Mouse (Mus musculus) kidney, adult 9 months (tissue): ENCODE results near the gene Crygs.
A peak's percentile ranks its signal among the peaks of the same experiment; 100 is the strongest.

Source experiments
- DNase-seq: peaks from one replicate; pipeline ENCODE4 v3.0.0; 2022

The Crygs gene

DNA sequence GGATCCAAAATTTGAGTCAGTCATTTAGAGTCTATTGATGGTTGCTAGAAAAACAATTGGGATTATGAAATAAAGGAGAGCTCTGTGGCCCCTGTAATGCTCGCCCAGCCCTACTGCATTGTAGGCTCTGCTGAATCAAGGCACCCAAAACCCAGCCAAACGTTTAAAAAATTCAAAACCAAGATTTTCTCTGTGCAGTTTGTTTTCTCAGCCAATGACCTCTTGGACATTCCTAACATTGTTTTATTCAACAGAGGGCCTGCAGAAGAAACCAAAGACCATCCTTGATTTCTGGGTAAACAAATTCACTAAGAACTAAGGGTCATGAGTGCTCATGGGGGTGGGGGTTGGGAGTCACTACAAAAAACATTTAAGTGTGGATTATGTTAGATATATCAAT is at the start of gene Crygs:
Crygs (minus strand) TSS at position 101 of the 400 bp plus-strand sequence.
- no peak for DNase-seq

DNA sequence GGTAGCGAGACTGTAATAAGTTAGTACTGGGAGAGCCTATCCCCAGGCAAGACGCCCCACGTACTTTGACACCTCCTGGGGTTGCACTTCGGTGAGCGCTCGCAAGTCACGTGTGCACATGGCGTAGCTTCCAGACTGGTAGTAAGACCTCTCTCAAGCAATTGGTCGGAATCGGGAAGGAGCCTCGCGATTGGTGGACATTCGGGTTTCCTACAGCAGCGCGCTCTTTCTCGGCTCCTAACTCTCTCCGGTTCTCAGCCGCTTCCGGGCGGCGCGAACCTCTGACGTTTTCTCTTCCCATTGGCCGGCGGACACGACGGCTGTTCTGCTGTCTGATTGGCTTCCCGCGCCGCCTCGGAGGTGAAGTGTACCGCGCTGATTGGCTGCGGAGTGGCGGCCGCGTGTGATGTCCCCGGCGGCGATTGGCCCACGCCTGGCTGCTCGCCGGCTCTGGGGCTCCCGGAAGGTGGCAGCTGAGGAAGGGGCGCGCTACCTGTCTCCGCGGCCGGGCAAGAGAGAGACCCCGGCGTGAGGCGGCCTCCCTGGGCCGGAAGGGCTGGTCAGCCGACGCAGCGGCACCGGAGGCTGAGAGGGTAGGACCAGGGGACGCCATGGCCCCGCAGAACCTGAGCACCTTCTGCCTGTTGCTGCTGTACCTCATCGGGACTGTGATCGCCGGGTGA is 46.2 kb upstream of the Crygs start, which contains the start of the genes Tbccd1 and Dnajb11:
Tbccd1 (minus strand) TSS at position 239 of the 683 bp plus-strand sequence.
Dnajb11 (plus strand) TSS at position 415 of the 683 bp plus-strand sequence.
- DNase-seq: peak; percentile 99

DNA sequence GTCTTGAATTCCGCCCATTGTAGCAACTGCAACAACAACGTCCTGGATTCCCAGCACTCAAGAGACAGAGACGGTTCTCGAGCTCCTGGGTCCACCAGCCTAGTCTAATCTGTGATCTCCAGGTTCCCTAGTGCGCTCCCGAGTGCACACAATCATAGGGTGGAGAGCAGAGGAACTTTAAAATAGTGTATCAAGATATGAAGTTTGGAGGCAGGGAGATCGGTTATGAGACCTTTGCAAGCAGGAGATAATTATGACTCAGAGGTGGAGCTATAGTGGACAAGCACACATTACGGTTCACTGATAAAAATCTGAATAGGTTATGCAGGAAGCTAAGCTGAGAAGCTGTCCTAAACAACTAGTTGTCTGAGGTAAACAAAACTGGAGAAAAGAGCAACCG is 45.4 kb upstream of the Crygs start:
- DNase-seq: no peak

DNA sequence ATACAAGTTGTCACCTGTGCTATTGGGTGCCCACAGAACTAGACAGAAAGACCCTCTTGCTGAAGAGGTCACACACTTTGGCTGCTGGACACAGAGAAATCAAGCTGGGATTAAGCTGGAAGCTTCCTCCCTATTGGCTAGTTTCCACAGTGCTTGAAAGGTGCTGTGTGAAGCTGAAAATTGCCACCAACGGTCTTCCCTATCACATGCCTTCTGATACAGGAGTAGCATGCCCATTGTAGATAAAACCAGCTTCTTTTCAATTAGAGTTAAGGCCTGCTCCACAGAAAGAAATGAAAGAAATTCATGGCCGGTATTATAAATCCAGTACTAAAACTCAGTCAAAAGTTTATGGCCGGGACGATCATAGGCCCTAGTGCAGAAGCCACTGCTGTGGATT is 41.3 kb upstream of the Crygs start:
- DNase-seq: no peak

DNA sequence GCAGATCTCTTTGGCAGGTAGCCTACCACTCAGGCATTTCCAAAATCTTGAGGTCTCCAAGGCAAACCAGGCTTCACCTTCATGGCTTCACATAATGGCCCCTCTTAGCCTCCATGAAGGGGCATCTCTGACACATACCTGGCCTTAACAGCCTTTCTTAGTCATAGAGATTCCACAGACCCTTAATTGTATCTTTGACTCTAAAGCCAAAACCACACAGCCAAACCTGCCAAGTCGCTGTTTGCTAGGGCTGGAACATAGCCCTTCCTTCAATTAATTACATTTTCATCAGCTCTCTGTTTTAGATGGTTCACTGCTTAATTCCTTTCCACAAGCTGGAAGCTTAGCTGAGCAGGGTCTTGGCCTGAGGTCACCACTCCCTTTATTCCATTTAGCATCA is 37.0 kb upstream of the Crygs start:
- DNase-seq: no peak

DNA sequence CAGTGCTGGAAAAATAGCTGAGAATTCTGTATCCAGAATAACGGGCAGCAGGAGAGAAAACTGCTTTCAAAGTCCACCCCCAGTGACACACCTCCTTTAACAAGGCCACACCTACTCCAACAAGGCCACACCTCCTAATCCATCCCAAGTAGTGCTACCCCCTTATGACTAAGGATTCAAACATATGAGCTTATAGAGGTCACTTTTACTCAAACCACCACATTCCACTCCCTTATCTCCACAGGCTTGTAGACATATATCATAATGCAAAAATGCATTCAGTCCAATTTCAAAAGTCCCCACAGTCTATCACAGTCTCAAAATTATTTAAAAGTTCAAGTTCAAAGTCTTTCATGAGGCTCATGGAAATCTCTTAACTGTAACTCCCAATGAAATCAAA is 36.3 kb upstream of the Crygs start:
- no peak for DNase-seq

DNA sequence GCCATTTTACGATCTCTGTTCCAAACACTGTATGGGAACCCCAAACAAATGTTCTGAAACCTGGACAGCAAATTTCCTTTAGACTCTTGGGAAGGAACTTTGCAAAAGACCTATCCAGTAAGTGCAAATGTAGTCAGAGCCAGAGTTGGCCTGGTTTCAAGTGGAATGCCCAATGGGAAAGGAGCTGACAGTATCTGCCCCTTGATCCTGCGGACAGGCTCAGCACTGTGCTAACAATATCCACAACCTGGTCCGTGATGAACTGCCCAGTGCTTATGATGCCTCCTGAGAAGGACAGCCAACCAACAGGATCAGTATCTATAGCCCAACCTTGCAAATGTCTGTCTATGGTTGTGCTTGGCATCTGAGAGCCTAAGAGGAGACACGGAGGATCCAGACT is 34.1 kb upstream of the Crygs start:
- peak; percentile 64 for DNase-seq

DNA sequence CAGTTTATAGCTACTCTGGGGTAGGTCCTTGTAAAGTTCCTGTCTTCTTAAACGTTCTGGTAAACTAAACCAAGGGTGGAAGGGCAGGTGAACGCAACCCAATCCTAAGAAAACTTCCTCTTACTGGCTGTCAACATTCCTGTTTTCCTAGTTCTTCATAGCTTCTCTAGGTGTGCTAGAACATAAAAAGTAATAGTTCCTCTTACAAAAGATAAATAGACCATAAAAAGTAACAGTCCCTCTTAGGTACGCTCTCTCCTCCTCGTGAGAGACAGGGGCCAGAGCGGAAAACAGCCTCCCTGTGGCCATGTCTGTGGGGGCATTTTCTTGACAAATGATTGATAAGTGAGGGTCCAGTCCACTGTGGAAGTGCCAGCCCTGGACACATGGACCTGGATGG is 33.5 kb upstream of the Crygs start:
- no peak for DNase-seq

DNA sequence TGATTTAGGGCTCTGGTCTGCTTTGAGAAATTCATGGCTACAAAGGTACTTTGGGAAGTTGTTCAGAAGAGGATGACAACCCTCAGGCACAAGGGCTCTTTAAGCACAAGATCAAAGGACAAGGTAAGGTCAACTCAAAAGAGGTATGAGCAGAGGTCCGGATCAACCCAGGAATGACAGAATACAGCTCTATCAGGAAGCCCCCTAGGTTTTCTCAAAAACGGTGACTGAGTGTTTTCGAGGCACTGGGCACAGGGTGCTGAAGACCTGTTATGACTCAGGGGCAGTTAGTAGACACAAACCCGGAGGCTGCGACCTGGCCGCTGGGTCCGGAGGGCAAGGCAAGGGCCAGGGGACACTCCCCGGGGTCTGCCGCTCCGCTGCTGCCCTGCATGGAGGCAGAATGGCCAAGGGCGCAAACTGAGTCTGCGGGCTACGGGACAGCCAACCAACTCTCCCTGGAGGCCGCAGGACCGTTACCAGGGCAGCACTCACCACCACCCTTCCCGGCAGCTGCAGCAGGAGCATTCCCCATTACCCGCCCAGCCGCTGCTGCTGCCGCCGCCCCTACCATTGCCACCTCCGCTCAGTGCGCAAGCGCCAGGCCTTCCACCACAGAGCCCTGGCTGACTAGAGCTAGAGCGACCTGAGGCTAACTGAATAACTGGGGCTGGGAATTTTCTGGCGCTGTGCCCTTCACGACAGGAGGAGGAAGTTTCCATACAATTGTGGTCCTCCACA is 32.9 kb upstream of the Crygs start:
- peak; percentile 90 for DNase-seq

DNA sequence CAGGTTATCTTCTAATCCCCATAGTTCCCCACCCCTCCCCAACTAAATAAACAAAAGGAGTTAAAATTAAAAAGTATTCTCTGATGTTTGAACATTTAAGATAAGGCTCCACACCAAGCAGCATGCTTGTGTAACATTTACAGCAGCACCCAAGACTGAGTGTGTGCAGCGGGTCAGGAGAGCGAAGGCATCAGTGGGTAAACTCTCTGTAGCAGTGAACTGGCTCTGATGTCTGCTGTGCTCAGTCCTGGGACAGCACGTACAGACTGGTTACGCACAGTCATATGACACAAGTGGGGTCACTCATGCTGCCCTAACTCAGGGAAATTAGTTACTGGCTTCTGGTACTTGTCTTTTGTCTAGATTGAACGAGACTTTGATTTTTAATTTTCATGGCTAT is 31.5 kb upstream of the Crygs start:
- no peak for DNase-seq

DNA sequence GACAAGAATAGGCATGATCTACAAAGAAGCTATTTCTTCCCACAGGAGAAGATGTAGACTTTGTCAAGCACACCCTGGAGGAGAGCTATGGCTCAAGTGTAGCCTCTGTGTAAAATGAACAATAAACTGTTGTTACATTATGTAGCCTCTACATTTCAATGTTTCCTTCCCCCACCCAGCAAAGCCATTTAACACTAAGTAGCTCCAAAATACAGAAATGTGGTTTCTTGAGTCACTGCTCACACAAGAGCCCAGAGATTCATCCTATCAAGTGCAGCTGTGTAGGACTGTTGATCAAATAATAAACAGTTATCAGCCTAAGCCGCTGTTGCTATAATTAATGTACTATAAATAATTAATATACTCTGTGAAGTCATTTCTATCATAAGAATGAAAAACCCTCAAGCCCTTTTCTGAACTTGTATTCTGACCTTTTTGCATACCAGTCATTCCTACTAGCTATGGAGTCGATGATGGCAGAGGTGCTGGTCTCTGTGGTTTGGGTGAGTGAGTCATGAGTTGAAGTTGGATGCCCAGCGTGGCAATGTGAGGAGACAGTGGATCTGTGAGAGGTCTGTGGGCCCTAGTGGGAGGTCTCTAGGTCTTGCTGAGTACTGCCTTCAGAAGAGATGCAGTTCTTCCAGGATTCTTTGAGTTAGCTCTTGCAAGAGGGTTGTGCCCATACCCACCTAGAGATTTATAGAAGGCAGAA is 27.9 kb upstream of the Crygs start:
- DNase-seq: no peak

DNA sequence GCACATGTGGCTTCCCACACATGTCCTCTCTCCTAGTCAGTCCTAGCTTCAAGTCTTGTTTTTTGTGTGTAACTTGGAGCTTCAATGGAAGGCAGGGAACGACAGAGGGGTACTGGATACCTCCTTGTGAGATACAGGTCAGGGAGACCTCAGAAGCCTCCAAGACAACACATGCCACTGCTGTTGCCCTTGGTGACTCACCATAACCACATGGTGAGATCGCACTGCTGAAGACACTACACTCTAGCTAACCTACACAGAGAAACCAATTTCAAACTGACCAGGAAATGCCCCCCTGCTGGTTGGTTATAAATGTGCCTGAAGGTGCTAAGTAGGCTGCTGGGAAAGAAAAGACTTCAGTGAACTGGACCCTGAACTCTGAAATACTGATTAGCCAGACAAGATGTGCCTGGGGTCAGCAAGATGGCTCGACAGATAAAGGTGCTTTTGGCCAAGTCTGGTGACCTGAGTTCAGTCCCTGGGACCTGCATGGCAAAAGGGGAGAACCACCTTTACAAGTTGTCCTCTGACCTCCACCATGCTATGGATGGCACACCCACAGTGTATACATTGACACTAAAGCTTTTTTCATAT is 21.7 kb upstream of the Crygs start:
- DNase-seq: peak; percentile 31

DNA sequence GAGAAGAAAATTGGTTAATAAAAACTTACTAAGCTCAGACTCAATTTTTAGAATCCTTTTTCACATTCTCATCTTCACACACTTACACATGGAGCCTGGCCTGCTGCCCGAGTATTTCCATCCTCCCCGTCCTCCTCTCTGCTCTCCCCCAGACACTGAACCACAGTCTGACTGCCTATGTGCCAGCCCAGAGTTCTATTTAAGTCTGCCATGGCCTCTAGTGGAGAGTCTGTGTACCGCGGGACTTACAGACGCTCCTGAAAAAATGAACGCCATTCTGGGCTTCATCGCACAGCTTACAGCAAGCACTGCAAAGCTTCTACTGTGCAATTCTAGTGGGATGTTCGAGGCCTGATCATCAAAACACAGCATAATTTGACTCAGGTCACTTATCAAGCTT is 9.4 kb upstream of the Crygs start:
- DNase-seq: no peak

DNA sequence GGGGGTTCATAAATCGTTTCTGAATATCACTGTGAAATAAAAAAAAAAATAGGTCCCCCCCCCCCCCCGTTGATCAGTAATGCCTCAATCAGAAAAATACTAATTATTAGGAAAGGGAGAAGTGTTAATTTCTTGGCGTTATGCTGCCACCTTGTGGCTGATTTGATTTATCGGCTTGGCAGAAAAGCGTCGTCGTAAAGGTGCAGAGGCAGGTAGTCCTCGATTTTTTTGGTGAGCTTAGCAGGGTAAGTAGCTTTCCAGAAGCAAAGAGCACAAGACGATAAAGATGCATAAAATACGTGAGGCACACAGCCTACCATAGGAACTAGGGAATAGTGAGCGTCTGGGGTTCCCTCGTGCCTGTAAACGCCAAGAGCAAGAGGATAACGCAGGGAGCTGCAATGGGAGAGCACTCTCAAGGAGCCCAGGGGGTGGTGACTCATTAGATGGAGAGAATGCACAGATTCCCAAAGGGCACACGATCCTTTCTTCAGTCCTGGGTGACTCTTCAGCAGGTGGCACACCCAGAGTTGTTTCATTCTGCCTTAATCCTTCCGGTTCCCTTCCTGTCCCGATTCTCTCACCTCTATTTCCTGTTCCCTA is 3.8 kb downstream of the Crygs start:
- DNase-seq: peak; percentile 63

DNA sequence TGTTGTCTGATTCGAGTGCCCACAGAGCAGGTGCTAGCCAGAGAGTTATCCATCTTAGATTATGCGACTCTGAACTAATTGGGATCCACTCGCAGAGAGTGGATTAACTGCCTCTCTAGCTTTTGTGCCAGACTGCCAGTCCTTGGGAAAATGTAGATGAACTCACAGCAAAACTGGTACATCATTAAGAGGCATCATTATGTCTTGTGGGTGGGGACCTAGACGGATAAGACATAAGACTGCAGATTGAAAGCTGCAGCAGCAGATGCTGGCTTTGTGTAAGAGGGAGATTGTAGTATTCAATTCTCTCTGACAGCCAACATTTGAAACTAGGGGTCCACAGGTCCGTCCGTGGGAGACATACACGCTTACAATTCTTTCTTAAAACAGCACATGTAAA is 8.6 kb downstream of the Crygs start:
- no peak for DNase-seq

DNA sequence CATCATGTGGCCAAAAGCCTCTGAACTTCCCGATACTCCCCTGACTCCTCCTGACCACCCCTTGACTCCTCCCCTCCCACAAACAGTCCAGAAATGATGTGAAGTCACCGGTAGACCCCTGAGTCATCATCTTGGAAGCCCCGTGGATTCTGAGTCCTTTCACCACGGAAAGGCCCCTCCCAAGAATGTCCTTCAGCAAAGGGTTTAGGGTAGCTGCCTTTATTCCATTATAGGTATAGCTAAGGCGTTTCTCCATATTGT is 10.6 kb downstream of the Crygs start:
- DNase-seq: no peak

DNA sequence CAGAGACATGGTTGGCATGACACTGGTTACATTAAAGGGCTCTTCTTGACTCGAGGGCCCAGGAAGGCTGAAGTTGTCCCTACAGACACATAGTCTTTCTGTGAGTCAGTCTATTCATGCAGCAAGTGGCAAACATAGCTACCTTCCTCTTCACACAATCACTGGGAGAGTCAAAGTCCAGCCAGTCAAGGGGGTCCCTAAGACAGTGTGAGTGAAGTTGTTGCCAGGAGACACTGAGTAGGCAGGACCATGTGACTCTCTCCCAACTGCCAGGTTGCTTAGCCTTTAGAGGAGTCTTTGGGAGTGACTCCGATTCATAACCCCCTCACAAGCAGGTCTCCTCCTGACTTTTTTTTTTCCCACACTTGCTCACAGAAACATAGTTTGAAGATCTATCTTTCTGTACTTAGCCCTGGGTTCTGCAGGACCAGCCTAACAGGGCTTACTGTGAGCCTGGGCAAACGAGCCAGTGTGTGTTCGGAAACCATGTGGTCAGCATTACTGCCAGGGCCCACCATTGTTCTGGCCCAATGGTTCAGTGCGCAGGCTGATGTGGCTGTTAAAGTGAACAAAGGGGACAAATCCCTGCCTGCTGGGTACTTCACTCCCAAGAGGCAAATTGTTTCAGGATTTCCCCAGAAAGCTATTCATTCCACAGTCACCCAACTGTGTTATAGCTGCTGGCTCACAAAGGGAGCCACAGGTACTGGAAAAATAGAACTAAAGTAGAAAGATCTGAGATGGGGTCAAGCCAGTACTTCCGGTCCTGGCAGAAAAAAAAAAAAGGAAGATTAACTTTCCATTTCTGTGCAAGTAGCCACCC is 11.1 kb downstream of the Crygs start:
- no peak for DNase-seq

DNA sequence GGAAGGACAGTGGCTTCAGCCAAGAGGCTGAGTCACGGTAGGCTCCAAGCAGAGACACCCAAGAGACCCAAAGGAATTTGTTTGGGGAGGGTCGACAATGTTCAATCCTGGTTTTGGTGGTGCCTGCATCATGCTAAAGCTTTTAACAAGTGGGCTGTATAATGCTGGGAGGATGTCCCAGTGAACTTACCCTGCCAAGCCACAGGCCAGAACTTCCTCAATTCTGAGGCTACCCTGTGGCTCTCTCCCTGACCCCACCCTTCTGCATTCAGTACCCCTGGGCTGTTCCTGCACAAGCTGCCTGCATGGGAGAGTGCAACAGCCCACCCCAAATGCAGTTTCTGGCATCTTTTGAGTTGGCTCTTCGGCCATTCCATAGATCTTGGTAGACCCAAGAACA is 12.9 kb downstream of the Crygs start:
- DNase-seq: no peak

DNA sequence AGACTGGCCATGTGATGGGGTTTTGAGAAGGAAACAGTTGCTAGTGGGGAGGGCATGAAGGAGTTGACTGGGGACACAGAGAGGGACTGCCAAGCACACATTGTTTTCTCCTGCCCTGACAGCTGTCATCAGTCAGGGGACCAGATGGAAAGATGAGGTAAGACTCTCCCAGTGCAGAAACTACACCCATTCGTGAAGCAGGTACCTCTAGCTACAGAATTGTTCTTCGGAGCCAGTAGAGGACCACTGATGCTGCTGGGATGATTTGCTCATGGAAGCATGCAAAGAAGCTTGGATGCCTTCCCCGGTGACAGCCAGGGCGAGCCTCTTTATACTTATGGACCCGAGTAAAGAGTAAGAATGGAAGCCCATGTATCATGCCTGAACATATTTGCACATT is 13.9 kb downstream of the Crygs start:
- no peak for DNase-seq

DNA sequence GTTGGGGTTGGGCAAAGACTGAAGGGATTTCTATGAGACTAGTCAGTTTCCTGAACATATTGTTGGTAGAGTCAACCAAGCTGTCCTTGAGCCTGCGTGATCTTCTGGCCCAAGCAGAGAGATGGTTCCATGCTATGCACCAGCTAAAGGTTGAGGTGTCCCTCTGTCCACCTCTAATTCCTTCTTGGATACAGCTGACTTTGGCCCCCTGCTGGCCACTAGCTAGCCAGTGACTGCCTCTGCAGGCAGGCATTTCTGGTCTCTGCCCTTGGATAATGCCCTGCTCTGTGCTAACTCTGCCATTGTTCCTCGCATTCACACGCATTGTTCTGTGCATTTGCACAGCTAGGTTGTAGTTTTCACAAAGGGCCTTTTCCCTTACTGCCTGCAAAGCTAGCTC is 15.9 kb downstream of the Crygs start:
- DNase-seq: peak; percentile 43

DNA sequence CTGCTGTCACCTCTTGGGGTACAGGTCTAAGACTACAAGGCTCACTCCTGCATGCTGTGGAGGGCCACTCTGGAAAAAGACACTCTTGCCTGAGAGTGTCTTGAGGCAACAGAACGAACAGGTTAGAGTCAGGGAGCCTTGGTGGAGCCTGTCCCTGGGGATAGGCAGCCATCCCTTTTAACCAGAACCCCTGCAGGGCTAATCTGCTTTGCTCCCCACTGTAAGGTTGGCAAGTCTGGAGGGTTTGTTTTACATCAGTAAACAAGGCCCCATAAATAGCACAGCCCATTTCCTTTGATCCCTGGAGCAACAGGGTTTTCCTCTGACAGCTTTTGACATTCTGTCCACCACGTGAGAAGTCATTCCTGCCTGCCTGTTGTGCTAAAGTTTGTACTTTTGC is 20.1 kb downstream of the Crygs start:
- DNase-seq: no peak

DNA sequence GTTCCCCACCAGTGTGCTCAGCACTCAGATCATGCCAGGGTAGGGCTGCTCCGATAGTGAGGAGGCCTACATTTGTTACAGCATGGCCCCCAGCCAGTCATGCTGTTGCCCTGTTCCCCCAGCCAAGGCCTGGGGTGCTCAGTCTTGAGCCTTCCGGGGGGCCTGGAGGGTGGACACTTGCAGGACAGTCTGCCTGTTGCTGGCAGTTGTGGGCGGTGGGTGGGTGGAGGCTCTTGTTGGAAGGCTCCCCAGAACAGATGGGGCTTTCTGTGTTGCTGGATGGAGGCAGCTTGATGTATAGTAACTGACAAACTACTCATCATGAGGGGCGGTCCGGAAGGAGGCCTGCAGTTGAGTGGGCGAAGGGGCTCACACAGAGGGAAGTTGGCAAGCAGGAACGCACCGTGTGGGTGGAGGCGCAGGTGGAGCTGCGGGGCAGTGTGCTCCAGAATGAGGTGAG is 21.4 kb downstream of the Crygs start:
- DNase-seq: no peak
